Mouse (Mus musculus): ENCODE data around the gene Arih1.
"Not testable (repeated sequence)": the region's sequence is repeated elsewhere in the genome, so short reads cannot be mapped to it uniquely, and the experiment has no call there.

Gene Arih1

DNA sequence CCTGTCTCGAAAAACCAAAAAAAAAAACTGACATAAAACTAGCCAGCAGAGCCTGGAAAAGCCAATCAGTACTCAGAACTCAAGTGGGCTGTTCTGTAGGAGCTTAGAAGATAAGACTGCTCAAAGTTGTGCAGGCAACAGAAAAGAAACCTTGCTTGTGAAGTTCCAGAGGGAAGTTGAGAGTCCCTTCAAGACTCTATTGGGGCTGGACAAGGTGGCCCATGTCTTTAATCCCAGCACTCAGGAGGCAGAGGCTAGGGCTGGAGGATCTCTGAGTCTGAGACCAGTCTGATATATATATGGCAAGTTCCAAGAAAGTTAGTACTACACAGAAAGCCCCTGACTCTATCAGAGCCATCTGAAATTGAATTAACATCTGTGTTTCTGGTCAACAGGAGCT is 28.0 kb downstream of the Arih1 start:
- no peak for DNase-seq

DNA sequence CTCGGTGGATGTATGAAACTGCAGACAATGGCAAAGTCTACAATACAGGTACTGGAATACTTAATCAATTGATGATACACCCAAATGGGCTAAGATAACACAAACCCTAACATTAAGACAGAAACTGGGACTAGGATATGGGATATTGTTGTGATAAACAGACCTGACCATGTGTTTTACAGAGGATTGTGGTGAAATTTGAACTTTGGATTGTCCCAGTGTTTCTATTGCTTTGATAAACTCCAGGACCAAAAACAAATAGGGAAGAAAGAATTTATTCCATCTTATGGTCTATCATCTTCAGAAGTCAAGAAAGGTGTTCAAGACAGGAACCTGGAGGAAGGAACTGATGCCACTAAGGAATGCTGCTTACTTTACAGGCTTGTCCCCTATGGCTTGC is 28.7 kb downstream of the Arih1 start:
- DNase-seq: no peak

DNA sequence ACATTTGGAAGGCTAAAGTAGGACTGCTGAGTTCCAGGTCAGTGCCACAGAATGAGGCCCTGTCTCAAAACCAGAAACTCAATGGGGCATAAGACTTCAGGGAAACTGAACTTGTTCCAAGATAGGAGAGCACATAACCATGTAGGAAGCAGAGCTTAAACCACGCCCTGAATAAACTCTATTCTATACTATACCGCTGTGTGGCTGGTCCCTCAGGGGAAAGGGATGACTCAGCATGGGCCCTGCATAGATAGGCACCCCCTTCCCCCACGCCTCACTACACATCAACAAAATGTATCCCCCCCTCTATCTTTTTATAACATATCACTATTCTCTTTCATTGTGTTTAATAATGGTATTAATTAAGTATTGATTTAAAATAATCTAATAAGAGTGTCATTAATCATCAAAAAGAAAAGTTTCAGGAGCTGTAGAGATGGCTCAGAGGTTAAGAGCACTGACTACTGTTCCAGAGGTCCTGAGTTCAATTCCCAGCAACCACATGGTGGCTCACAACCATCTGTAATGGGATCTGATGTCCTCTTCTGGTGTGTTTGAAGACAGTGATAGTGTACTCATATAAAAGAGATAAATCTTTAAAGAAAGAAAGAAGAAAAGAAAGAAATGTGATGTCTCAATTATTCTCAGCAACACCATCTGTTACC is 30.9 kb downstream of the Arih1 start:
- no peak for DNase-seq

DNA sequence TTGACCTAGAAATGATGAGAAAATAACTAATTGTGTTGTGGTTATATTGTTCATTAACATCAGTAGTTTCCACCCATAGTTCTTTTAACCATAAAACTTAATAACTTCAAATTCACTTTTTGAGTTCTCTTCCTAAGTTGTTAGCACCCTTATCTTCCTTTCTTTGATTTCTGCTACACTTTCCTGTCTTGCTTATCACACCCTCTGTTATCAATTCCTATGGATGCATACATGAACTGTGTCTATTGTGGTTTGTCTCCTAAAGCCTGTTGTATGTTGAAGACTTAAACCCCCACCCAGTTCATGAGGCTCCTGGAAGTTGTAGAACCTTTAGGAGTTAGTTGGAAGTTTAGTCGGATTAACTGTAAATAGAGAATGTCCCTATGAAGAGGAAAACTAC is 52.7 kb downstream of the Arih1 start:
- no peak for DNase-seq

DNA sequence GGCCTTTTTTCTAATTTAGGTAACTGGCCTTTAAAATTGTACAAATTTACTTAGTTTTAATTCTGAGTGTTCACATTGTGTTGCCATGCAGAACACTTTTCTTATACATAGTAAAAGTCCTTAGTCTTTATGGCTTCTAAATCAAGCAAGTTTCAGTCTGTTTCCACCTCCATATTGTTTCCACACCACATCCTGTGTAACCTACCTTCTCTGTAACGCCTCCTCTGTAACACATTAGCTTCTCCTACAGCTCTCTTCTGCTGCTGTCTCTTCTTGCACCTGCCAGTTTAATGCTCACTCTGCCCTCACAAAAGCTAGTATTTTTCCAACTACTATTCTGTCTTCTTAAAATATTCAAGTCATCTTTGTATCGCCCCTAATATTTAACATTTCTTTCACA is 54.8 kb downstream of the Arih1 start:
- DNase-seq: no peak

DNA sequence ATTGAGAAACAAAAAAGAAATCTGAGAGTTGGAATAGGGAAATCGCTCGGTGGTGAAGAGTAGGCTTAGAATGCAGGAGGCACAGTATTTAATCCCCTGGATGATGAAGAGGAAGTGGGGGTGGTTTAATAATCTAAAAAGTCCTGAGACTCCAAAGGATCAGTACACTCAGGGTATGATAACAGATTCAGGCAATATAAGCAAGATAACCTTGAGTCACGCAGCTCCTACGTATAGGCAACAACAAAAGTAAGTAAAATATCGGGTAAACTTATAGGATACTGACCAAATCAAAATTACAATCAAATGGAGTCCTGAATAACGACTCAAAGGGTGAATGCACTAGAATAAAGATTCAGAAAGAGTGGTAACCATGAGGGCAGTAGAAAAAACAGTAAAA is 65.9 kb downstream of the Arih1 start:
- DNase-seq: no peak

DNA sequence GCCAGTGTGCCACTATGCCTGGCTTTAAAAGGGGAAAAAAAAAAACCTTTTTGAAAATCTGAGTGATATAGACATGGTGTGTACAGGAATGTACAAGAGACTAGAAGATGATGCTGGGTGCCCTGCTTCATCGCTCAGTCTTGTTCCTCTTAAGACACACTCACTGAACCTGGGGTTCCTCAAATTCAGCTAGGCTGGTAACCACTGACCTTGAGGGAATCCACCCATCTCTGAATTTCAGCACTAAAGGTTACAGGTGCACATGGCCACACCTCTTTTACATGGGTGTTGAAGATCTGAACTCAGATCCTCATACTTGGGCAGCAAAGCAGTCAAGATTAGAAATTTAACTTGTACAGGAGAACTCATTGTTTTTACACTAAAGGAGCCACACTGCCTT is 79.1 kb downstream of the Arih1 start:
- no peak for DNase-seq

DNA sequence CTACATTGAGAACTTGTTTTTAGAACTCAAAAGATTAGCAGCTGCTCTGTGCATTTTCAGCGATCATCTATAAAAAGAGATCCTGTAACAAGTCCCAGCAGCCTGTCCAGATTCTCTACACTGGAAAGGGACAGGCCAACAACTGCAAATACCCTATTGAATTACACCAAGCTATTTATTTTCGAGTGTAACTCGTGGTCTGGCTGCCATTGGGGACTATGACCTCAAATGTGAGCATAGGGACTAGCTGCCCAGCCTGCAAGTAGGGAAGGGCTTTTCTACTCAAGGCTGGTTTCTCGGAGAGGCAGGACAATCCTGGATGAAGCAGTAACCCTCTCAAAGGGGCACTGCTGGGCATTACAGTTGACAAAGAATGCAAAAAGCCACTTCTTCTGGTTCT is 97.3 kb downstream of the Arih1 start:
- DNase-seq: no peak

DNA sequence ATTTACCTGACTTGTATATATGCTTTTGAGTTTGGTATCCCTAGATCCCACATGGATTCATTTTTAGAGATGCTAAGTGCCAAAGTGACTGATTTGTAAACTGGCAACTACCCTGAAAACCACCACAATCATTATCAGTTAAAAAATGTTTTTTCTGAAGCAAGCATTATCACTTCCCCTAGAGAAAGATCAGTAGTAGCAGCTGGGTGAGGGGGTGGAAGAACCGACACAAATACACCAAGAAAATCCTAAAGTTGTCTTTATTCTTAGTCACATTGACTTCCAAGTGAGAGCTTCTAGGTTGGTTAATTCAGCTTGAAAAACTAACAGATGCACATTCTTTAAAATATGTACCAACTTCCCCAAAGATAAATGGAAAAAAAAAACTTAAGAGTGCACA is 98.1 kb downstream of the Arih1 start:
- no peak for DNase-seq

DNA sequence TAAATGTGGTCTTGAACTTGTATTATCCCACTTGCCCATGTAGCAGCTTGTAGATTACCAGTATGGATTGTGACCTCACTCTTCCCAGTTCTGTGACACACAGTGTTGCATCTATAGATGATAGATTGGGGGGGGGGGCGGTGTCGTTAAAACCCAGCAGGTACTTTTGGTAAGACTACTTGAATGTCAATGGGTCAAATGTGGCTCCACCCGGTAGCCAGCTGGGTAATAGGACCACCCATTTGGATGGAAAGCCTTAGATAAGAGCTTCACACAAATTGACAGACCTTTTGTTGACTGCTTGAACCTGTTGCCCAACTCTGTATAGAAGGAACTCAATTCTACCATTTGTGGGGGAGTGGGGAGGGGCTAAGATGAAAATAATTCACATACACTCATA is 99.0 kb downstream of the Arih1 start:
- no peak for DNase-seq

DNA sequence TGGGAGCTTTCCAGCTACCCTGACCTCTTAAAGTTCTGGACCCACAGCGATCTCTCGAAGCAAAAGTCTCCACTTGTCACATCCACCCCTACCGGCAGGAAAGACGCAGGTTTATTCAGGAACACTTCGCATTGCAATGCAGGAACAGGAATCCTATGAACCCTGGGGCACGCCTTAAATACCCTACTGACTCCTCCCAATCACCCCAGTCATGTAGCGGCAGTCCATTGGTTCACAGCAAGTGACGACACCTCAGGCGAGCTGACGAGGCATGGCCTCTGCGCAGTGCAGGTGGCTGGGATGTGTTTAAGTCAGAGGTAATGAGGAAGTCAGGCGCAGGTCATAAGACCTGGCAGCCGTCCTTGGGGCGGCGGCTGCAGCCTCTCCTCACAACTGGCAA is 110.8 kb downstream of the Arih1 start:
- no peak for DNase-seq

DNA sequence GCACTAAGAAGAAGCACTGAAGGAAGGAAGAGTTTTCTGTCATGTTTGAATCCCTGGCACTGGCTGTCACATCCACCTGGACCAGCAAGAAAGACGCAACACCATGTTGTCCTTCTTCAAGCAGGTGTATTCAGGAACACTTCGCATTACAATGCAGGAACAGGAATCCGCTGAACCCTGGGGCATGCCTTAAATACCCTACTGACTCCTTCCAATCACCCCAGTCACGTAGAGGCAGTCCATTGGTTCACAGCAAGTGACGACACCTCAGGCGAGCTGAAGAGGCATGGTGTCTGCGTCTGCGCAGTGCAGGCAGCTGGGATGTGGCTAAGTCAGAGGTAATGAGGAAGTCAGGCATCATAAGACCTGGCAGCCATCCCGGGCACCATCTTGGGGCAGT is 116.8 kb downstream of the Arih1 start:
- no peak for DNase-seq

DNA sequence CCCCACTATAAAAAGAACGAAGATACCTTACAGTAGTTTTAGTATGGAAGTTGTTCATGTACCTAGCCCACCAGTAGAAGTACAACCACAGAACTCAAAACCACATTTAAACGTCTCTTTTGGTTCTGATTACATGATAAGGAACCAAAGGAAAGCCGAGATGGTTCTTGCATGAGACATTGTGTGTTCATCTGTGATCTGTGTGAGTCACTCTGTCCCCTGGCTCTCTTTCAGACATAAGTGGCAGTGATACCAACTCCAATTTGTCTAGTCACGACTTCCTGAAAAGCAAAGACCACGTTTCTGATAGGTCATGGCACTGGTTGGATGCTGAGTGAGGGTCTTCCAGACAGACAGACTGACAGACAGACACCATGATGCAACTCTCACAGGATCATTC is 117.2 kb downstream of the Arih1 start:
- no peak for DNase-seq

DNA sequence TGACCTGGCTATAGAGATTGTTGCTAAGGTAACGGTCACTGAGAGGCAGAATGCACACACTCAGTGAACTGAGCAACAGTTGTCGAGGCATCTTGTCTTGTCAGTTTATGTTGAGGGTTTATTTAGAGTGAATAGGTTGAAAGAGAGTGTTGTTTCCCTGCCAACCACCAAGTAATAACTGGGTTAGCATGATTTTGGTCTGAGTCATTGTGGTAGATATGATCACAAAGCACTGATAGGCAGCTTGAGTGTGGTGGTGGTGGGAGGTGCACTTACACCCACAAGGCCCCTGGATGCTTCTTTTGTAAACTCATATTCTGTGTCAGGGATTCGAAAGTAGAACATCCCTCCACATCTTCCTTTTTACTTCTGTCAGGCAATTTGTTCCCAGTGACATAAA is 125.9 kb downstream of the Arih1 start:
- not testable (repeated sequence) for DNase-seq

DNA sequence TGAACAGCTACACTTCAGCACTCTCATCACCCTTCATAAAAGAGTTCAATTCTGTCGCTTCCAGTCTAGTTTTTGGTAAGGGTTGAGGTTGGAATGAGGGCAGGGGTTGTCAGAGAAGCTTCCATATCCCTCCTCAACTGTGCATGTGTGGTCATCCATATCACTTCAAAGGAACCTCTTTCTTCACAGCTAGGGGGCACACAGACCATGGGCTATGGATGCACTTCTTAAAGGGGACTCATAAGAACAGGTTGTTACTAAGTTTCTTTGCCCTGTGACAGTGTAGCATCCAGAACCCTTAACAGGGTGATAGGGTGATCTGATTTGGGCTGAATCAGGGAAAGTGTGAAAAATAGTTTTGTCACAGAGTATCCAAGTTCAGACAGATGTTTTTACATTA is 128.4 kb downstream of the Arih1 start:
- not testable (repeated sequence) for DNase-seq

DNA sequence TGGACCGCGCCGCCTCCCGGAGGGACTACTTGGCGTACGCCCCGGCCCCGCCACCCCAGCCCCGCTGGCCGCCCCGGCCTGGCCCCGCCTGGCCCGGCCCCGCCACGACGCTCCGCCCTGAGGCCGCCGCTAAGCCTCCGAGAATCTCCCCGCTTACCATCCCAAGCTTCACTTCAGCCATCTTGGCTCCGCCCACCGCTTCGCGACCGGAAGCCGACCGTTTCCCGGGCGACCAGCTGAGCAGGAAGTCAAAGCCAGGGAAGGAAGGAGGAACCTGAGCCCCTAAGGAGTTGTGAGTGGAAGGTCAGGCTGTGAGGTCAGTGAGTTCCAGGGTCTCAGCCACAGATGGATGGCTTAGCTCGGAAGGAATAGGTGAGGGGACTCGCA is 133.2 kb downstream of the Arih1 start, which contains the start of gene Bbs4:
TSS of gene Bbs4 (minus strand) at position 256 of the 387 bp plus-strand sequence.
- DNase-seq: peak; percentile 85 to 88

DNA sequence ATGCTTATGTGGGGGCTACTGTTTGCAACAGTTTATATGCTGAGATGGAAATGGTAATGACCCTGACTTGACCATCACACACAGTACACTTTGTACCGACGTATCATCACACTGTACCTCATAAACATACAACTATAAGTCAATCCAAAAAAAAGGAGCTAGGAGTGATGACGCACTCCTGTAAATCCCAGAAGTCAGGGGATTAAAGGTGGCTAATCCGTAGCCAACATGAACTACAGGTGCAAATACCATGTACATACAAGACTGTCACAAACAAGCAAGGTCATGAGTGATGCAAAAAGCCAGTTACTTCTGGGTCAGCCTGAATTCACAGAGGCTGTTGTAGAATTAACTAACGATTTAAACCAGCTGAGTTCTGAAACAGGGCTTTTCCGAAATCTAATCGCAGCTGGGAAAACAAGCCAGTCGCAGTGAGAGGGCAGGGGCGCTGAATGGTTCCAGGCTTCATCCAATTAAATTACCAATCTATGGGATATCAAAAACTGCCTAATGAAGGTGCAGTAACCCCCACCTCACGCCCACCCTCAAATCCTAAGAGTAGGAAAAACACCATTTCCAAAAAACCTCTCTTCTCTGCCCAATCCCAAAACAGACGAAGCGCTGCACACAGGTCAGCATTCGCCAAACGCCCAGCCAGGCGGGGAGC is 133.7 kb downstream of the Arih1 start:
- no peak for DNase-seq

DNA sequence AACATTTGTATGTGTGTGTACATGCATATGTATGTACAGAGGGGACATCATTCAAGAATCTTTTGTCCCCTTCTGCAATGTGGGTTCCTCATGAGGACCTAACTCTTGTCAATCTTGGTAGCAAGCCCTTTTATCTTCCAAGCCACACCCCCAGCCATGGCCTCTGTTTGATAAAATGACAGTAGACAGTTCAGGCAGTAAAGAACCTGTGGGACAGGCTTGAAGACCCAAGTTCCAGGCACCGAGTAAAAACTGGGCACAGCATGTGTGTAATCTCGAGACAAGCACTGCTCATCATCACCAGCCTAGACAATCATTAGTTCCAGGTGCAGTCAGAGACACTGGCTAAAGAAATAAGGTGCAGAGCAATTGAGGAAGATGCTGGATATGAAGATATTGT is 140.2 kb downstream of the Arih1 start:
- no peak for DNase-seq

DNA sequence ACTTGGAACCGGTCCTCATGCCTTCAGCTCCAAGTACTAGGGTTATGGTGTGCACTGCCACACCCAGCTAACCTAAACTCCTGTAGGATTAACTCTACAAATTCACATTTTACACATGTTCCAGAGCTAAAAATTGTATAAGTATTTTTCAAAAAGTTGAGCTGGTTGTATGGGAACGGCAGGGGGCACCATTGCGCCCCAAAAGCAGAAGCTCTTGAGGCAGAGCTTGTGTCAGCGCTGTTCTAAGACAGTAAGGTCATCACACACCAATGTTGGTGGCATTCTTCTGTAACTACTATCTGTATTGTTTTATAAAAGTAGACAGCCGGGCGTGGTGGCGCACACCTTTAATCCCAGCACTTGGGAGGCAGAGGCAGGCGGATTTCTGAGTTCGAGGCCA is 146.4 kb downstream of the Arih1 start:
- DNase-seq: no peak

DNA sequence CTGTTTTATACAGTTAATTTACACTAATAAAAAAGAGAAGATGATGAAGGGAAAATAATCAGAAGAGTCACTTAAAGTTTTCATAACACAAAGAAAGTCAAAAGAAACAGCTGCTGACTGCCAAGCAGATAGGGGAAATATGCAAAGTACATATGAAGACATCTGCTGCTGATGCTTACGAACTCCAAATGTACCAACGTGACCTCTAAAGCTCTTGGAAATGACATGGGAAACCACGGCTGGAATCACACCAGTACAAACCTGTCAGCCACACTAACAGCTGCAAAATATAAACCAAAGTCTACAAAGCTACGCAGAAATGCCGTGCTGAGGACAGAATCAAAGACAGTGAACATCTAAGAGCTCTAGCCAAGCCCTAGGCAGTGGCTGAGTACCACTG is 147.3 kb downstream of the Arih1 start:
- DNase-seq: no peak

DNA sequence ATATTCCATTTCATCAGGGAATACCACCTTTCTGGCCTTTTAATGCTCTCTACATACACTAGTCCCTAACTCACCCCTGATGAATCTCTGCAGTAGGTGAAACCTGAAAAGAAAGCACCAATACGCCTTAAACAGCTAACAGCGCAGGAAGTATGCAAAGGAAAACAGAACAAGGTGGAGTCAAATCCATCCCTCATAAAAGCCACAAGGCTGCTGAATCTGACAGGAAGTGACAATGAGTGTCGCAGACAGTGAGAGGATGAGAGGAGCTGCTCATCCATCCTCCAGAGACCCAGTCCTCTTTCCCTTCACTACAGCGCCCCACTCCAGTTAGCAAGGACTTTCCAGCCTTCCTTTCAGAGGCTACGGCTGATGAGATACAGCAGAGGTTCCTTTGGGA is 148.0 kb downstream of the Arih1 start:
- no peak for DNase-seq
